Mouse (Mus musculus): ENCODE results near the gene Olfr715b. TPM values are rescaled to one million over a fixed set of nuclear protein-coding genes. Genes with fewer than 3 reads are reported as not detected.
"Not testable (repeated sequence)": the region's sequence is repeated elsewhere in the genome, so short reads cannot be mapped to it uniquely, and the experiment has no call there.

Gene Olfr715b
- polyA plus RNA-seq (2012; rRNA removed): not detected in 2 replicates

DNA sequence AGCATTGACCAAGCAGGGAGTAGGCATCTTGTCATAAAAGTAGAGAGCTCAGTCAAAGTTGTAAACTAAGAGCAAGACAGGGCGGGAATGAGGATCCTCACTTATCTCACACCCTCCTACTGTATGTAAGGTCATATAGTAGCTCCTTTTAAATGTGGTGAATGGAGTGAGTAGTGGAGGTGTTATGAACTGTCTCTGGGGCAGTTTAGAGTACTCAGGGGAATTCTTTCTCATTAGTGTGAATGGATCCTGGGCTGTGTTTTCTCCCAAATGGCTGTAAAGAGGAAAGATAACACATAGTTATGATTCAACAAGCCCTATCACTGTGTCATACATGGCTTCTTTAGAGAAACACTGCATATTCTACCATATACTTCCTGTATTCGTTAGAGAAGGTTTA, at the start of gene Olfr715b:
Olfr715b (minus strand) TSS at position 101 of the 400 bp plus-strand sequence.
- DNase-seq (ENCODE audit: low read depth): not testable (repeated sequence)

DNA sequence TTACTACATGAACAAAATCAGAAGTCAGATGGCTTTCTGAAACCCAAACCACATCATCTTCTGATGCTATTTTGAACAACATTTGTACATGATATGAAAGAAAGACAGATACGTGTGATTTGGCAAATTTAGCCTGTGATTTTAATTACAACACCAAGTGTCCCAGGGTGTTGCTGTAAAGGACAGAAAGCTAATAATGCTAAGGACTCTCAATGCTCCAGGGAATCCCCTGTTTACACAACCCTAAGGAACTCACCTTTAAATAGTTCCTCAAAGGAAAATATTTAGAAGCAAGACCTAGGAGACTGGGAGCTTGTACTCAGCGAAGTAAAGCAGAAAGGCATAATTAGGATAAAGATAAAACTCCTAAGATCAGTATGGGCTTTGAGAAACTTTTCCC, 27.9 kb upstream of the Olfr715b start, which contains the start of gene Olfr716:
Olfr716 (plus strand) TSS at position 301 of the 400 bp plus-strand sequence.
- DNase-seq (ENCODE audit: low read depth): not testable (repeated sequence)

DNA sequence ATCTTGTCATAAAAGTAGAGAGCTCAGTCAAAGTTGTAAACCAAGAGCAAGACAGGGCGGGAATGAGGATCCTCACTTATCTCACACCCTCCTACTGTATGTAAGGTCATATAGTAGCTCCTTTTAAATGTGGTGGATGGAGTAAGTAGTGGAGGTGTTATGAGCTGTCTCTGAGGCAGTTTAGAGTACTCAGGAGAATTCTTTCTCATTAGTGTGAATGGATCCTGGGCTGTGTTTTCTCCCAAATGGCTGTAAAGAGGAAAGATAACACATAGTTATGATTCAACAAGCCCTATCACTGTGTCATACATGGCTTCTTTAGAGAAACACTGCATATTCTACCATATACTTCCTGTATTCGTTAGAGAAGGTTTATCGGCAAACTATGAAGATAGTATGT, 20.8 kb upstream of the Olfr715b start, which contains the start of gene Olfr715:
Olfr715 (minus strand) TSS at position 101 of the 400 bp plus-strand sequence.
- not testable (repeated sequence) for DNase-seq (ENCODE audit: low read depth)

DNA sequence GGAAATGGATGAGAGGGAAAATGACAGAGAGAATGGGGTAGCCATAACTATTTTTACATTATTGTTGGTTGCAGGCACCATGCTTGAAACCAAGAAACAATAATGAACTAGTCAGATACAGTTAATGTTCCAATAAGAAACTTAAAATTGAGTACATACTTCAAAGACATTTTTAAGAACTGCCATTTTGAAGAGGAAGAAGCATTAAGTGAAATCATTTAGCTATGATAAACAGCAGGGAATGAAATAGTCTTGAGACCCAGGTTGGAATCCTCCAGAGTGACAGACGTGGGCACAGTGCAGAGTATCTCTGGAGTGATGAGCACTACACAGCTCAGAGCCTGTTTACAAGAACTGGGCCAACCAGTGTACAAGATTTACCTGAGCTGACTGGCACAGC, 17.2 kb downstream of the Olfr715b start, which contains the start of gene Olfr17:
Olfr17 (plus strand) TSS at position 301 of the 400 bp plus-strand sequence.
- no peak for DNase-seq (ENCODE audit: low read depth)

DNA sequence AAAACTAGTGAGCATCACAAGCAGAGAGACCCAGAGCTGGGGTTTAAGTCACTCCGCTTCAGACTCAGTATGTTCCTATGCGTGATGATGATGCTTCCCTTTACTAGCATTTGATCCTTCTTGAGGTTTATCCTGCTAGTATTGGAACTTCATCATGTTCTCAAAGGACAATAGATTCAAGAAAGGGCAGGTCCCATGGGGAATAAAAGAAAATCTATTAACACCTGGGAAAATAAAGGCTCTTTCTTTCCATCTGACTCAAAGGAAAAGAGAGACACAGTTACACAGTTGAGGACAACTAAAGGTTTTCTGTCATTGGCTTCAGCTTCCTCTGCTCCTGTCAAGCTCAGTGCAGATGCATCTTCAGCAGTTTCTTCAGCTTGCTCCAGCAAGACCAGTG, 39.5 kb downstream of the Olfr715b start, which contains the start of gene Olfr714:
Olfr714 (plus strand) TSS at position 301 of the 400 bp plus-strand sequence.
- DNase-seq (ENCODE audit: low read depth): no peak

Other genes with a start within 250 kb of the Olfr715b start
- not detected in 2 replicates for gene Olfr704, start 247.2 kb downstream of the Olfr715b start, polyA plus RNA-seq (2012; rRNA removed)
- gene Olfr705, start 233.5 kb downstream of the Olfr715b start, polyA plus RNA-seq (2012; rRNA removed): not detected in 2 replicates
- not detected in 2 replicates for gene Olfr706, start 222.2 kb downstream of the Olfr715b start, polyA plus RNA-seq (2012; rRNA removed)
- not detected in 2 replicates for gene Olfr707, start 209.1 kb downstream of the Olfr715b start, polyA plus RNA-seq (2012; rRNA removed)
- not detected in 2 replicates for gene Olfr1532-ps1, start 202.4 kb downstream of the Olfr715b start, polyA plus RNA-seq (2012; rRNA removed)
- gene Olfr709-ps1, start 178.2 kb downstream of the Olfr715b start, polyA plus RNA-seq (2012; rRNA removed): not detected in 2 replicates
- gene Olfr710, start 162.1 kb downstream of the Olfr715b start, polyA plus RNA-seq (2012; rRNA removed): not detected in 2 replicates
- gene Olfr6, start 146.4 kb downstream of the Olfr715b start, polyA plus RNA-seq (2012; rRNA removed): not detected in 2 replicates
- not detected in 2 replicates for gene Olfr711, start 134.9 kb downstream of the Olfr715b start, polyA plus RNA-seq (2012; rRNA removed)
- not detected in 2 replicates for gene Olfr2, start 104.3 kb downstream of the Olfr715b start, polyA plus RNA-seq (2012; rRNA removed)
- not detected in 2 replicates for gene Olfr713, start 79.2 kb downstream of the Olfr715b start, polyA plus RNA-seq (2012; rRNA removed)
- not detected in 2 replicates for gene Olfr714, start 39.4 kb downstream of the Olfr715b start, polyA plus RNA-seq (2012; rRNA removed)
- gene Olfr17, start 17.1 kb downstream of the Olfr715b start, polyA plus RNA-seq (2012; rRNA removed): not detected in 2 replicates
- gene Olfr715, start 20.7 kb upstream of the Olfr715b start, polyA plus RNA-seq (2012; rRNA removed): not detected in 2 replicates
- not detected in 2 replicates for gene Olfr716, start 28.0 kb upstream of the Olfr715b start, polyA plus RNA-seq (2012; rRNA removed)
- 0.19 and 0.28 TPM in 2 replicates for gene Nlrp14, start 56.6 kb upstream of the Olfr715b start, polyA plus RNA-seq (2012; rRNA removed)
- 0.07 and 0.20 TPM in 2 replicates for gene Rbmxl2, start 99.1 kb upstream of the Olfr715b start, polyA plus RNA-seq (2012; rRNA removed)

All from gonadal fat pad, adult 2 months (tissue).